Mouse (Mus musculus): Measurements from ENCODE around the gene Tmem54.

Tmem54 gene

GRCm38 (mm10) chr4:129129387-129129786, 24.0 kb downstream of the Tmem54 start:
- DNase-seq (ENCODE audit: low spot score in 2 of 2): no peak

- DNase-seq (ENCODE audit: low spot score in 2 of 2): no peak
Observed at GRCm38 (mm10) chr4:129130149-129130548, 24.8 kb downstream of the Tmem54 start.

- no peak for DNase-seq (ENCODE audit: low spot score in 2 of 2)
Observed at GRCm38 (mm10) chr4:129130755-129131303, 25.5 kb downstream of the Tmem54 start.

- DNase-seq (ENCODE audit: low spot score in 2 of 2): peak; percentile 76 to 78
Observed at GRCm38 (mm10) chr4:129134799-129135585, 29.6 kb downstream of the Tmem54 start.

- DNase-seq (ENCODE audit: low spot score in 2 of 2): no peak
Observed at GRCm38 (mm10) chr4:129135637-129136036, 30.3 kb downstream of the Tmem54 start.

- no peak for DNase-seq (ENCODE audit: low spot score in 2 of 2)
Observed at GRCm38 (mm10) chr4:129136189-129136578, 30.8 kb downstream of the Tmem54 start.

GRCm38 (mm10) chr4:129136579-129137391, 31.4 kb downstream of the Tmem54 start, which contains the start of gene Fndc5:
Fndc5 (plus strand) TSS chr4:129136999.
- no peak for DNase-seq (ENCODE audit: low spot score in 2 of 2)

GRCm38 (mm10) chr4:129137392-129138321, 32.3 kb downstream of the Tmem54 start:
- DNase-seq (ENCODE audit: low spot score in 2 of 2): no peak

GRCm38 (mm10) chr4:129139642-129140041, 34.3 kb downstream of the Tmem54 start:
- DNase-seq (ENCODE audit: low spot score in 2 of 2): no peak

GRCm38 (mm10) chr4:129140808-129141207, 35.5 kb downstream of the Tmem54 start:
- DNase-seq (ENCODE audit: low spot score in 2 of 2): no peak

- DNase-seq (ENCODE audit: low spot score in 2 of 2): no peak
Observed at GRCm38 (mm10) chr4:129141560-129142438, 36.5 kb downstream of the Tmem54 start.

GRCm38 (mm10) chr4:129142439-129143045, 37.2 kb downstream of the Tmem54 start:
- no peak for DNase-seq (ENCODE audit: low spot score in 2 of 2)

- no peak for DNase-seq (ENCODE audit: low spot score in 2 of 2)
Observed at GRCm38 (mm10) chr4:129143509-129143908, 38.2 kb downstream of the Tmem54 start.

- peak; percentile 89 to 90 for DNase-seq (ENCODE audit: low spot score in 2 of 2)
Observed at GRCm38 (mm10) chr4:129144401-129145367, 39.3 kb downstream of the Tmem54 start.

GRCm38 (mm10) chr4:129145411-129145810, 40.1 kb downstream of the Tmem54 start:
- no peak for DNase-seq (ENCODE audit: low spot score in 2 of 2)

GRCm38 (mm10) chr4:129145943-129146342, 40.6 kb downstream of the Tmem54 start:
- no peak for DNase-seq (ENCODE audit: low spot score in 2 of 2)

GRCm38 (mm10) chr4:129146392-129146791, 41.0 kb downstream of the Tmem54 start:
- DNase-seq (ENCODE audit: low spot score in 2 of 2): no peak

- no peak for DNase-seq (ENCODE audit: low spot score in 2 of 2)
Observed at GRCm38 (mm10) chr4:129147552-129148103, 42.3 kb downstream of the Tmem54 start.
